Mouse (Mus musculus) layer of hippocampus, postnatal 36 days (tissue): Measurements from ENCODE around the gene Serpina3m. TPM values are rescaled to one million over a fixed set of nuclear protein-coding genes. Genes with fewer than 3 reads are reported as not detected.
"Not testable (repeated sequence)": the region's sequence is repeated elsewhere in the genome, so short reads cannot be mapped to it uniquely, and the experiment has no call there.

ENCODE experiments used
- DNase-seq, 2 experiments: peaks; one replicate each; pipeline ENCODE4 v3.0.0; 2022
- total RNA-seq, 2 experiments: library from RNA; stranded (reverse); gene quantifications; 2 replicates each; pipeline ENCODE4 v1.2.3; 2021

Gene Serpina3m
- under 1 TPM; 0.30 to 0.47 TPM for total RNA-seq

GRCm38 (mm10) chr12:104338226-104338625 lies at the start of gene Serpina3m, which contains the start of gene Serpina3k:
Gene Serpina3m (plus strand): TSS chr12:104338486.
Gene Serpina3k (plus strand): TSS chr12:104338486.
- not testable (repeated sequence) for DNase-seq

- DNase-seq, result no peak
Measured at GRCm38 (mm10) chr12:104289872-104290271, 48.4 kb upstream of the Serpina3m start.

GRCm38 (mm10) chr12:104293963-104294362 lies 44.3 kb upstream of the Serpina3m start:
- DNase-seq, result no peak

GRCm38 (mm10) chr12:104298049-104298448 lies 40.2 kb upstream of the Serpina3m start:
- no peak for DNase-seq

GRCm38 (mm10) chr12:104305991-104306390 lies 32.3 kb upstream of the Serpina3m start:
- DNase-seq, result no peak

- no peak for DNase-seq
Measured at GRCm38 (mm10) chr12:104314253-104314652, 24.0 kb upstream of the Serpina3m start, which contains the start of gene Serpina3j. Gene Serpina3j (plus strand): TSS chr12:104314553.

- no peak for DNase-seq
Measured at GRCm38 (mm10) chr12:104322454-104322853, 15.8 kb upstream of the Serpina3m start.

- DNase-seq, result no peak
Measured at GRCm38 (mm10) chr12:104331701-104332100, 6.6 kb upstream of the Serpina3m start.

- not testable (repeated sequence) for DNase-seq
Measured at GRCm38 (mm10) chr12:104336873-104337272, 1.4 kb upstream of the Serpina3m start.

GRCm38 (mm10) chr12:104338705-104339104 lies 419 bp downstream of the Serpina3m start:
- DNase-seq, result no peak

GRCm38 (mm10) chr12:104342489-104342888 lies 4.2 kb downstream of the Serpina3m start:
- not testable (repeated sequence) for DNase-seq

GRCm38 (mm10) chr12:104345181-104345580 lies 6.9 kb downstream of the Serpina3m start:
- DNase-seq, result no peak

- DNase-seq, result no peak
Measured at GRCm38 (mm10) chr12:104345707-104346106, 7.4 kb downstream of the Serpina3m start.

- DNase-seq, result no peak
Measured at GRCm38 (mm10) chr12:104347091-104347490, 8.8 kb downstream of the Serpina3m start.

GRCm38 (mm10) chr12:104351812-104352211 lies 13.5 kb downstream of the Serpina3m start:
- peak; percentile 28 to 47 for DNase-seq

- no peak for DNase-seq
Measured at GRCm38 (mm10) chr12:104356006-104356405, 17.7 kb downstream of the Serpina3m start.

GRCm38 (mm10) chr12:104369986-104370385 lies 31.7 kb downstream of the Serpina3m start:
- DNase-seq, result no peak

GRCm38 (mm10) chr12:104377179-104377578 lies 38.9 kb downstream of the Serpina3m start:
- DNase-seq, result not testable (repeated sequence)

GRCm38 (mm10) chr12:104378351-104378750 lies 40.1 kb downstream of the Serpina3m start:
- DNase-seq, result not testable (repeated sequence)

- not testable (repeated sequence) for DNase-seq
Measured at GRCm38 (mm10) chr12:104378815-104379214, 40.5 kb downstream of the Serpina3m start.

GRCm38 (mm10) chr12:104379856-104380255 lies 41.6 kb downstream of the Serpina3m start:
- no peak for DNase-seq

- not testable (repeated sequence) for DNase-seq
Measured at GRCm38 (mm10) chr12:104381071-104381604, 42.9 kb downstream of the Serpina3m start.

- DNase-seq, result not testable (repeated sequence)
Measured at GRCm38 (mm10) chr12:104385987-104386386, 47.7 kb downstream of the Serpina3m start.

- not testable (repeated sequence) for DNase-seq
Measured at GRCm38 (mm10) chr12:104386878-104387277, 48.6 kb downstream of the Serpina3m start.
